Mouse (Mus musculus) urinary bladder, postnatal 4 days (tissue): ENCODE data around the gene Htr5a.

Experiments used
- DNase-seq, 2 experiments: peaks; one replicate each; pipeline ENCODE4 v3.0.0; 2021 to 2022; ENCODE audit warnings: low spot score in 2 of 2

Htr5a gene

GRCm38 (mm10) chr5:27841701-27842295 lies at the start of gene Htr5a:
Gene Htr5a (plus strand): TSS chr5:27842149.
- no peak for DNase-seq

GRCm38 (mm10) chr5:27792173-27792470 lies 49.8 kb upstream of the Htr5a start:
- no peak for DNase-seq

- DNase-seq: no peak
Measured at GRCm38 (mm10) chr5:27792531-27793205, 49.3 kb upstream of the Htr5a start.

- peak; percentile 41 to 69 for DNase-seq
Measured at GRCm38 (mm10) chr5:27793923-27794322, 48.0 kb upstream of the Htr5a start.

GRCm38 (mm10) chr5:27814282-27814681 lies 27.7 kb upstream of the Htr5a start:
- DNase-seq: no peak

GRCm38 (mm10) chr5:27818840-27819672 lies 22.9 kb upstream of the Htr5a start:
- no peak for DNase-seq

GRCm38 (mm10) chr5:27821161-27821560 lies 20.8 kb upstream of the Htr5a start:
- no peak for DNase-seq

- DNase-seq: no peak
Measured at GRCm38 (mm10) chr5:27827971-27828370, 14.0 kb upstream of the Htr5a start.

- no peak for DNase-seq
Measured at GRCm38 (mm10) chr5:27835096-27835495, 6.9 kb upstream of the Htr5a start.

- no peak for DNase-seq
Measured at GRCm38 (mm10) chr5:27838061-27838460, 3.9 kb upstream of the Htr5a start.

- no peak for DNase-seq
Measured at GRCm38 (mm10) chr5:27842671-27843320, 847 bp downstream of the Htr5a start.

- DNase-seq: no peak
Measured at GRCm38 (mm10) chr5:27846979-27847378, 5.0 kb downstream of the Htr5a start.

- DNase-seq: no peak
Measured at GRCm38 (mm10) chr5:27854290-27854689, 12.3 kb downstream of the Htr5a start.

GRCm38 (mm10) chr5:27855726-27856125 lies 13.8 kb downstream of the Htr5a start:
- no peak for DNase-seq

- DNase-seq: peak in 1 of 2 experiments; percentile 40
Measured at GRCm38 (mm10) chr5:27873240-27874082, 31.5 kb downstream of the Htr5a start.

- peak in 1 of 2 experiments; percentile 16 for DNase-seq
Measured at GRCm38 (mm10) chr5:27874211-27874610, 32.3 kb downstream of the Htr5a start.

GRCm38 (mm10) chr5:27875341-27876105 lies 33.6 kb downstream of the Htr5a start:
- peak in 1 of 2 experiments; percentile 52 for DNase-seq

- DNase-seq: peak in 1 of 2 experiments; percentile 43
Measured at GRCm38 (mm10) chr5:27878356-27878755, 36.4 kb downstream of the Htr5a start.

GRCm38 (mm10) chr5:27879726-27880125 lies 37.8 kb downstream of the Htr5a start:
- DNase-seq: peak in 1 of 2 experiments; percentile 40

- peak in 1 of 2 experiments; percentile 20 for DNase-seq
Measured at GRCm38 (mm10) chr5:27880329-27881036, 38.5 kb downstream of the Htr5a start.
